In genomic region chr4:121163501-121164030, GRCm38 (mm10) we compare ENCODE assay signal across 25 mouse cellular contexts. TPM values are rescaled to one million over a fixed set of nuclear protein-coding genes. Genes with fewer than 3 reads are reported as not detected.
DNase-seq lines count a peak whose midpoint lies in the region; ATAC-seq and TF ChIP-seq lines count a peak whose summit lies in the region.
"Had no signal": no experiment of that assay in that cellular context is flagged by ENCODE, and none has a peak within 500 bp of the region (broad histone marks: within the 10 kb centered on the region; RNA-seq: fewer than 3 reads in every experiment).

No protein-coding gene starts in this region.

- no peaks in the 10 kb centered on the region for H3K27me3 ChIP-seq in intestine, postnatal 0 days (replicated peaks; ENCODE audit: control insufficient read depth, insufficient read depth, low read length)
- no peaks in the 10 kb centered on the region for H3K27me3 ChIP-seq in intestine, embryonic 15.5 days (replicated peaks)
- H3K27me3 ChIP-seq: embryonic facial prominence, embryonic 12.5 days; forebrain, embryonic 12.5 days; hindbrain, embryonic 15.5 days had no signal

- ATAC-seq in intestine, postnatal 0 days: 0 out of 2 replicates have a peak, but pooled peaks have one; percentile 13
- ATAC-seq in intestine, embryonic 15.5 days: no peak
- ATAC-seq: CD4-positive, CD25-positive, alpha-beta regulatory T cell, adult 4 months; forebrain, embryonic 16.5 days had no signal

- TF ChIP-seq CTCF in intestine, postnatal 0 days (IDR thresholded peaks at IDR 0.05; ENCODE audit: low read depth): no peak

- peak; percentile 20 to 48 for DNase-seq in kidney, postnatal 36 days
- no peak for DNase-seq in kidney, adult 11 months
- peak; percentile 82 for DNase-seq in adipocyte (ENCODE audit: low spot score)
- DNase-seq in skeletal muscle tissue, adult 2 months (ENCODE audit: low read depth, low spot score): peak; percentile 2
- DNase-seq in yolk sac, embryonic 10.5 days (ENCODE audit: low spot score): no peak
- DNase-seq: adrenal gland, postnatal 14 days; B cell, adult 2 months; cerebellum, adult 11-12 months; cerebellum, adult 9-10 months; cerebellum, postnatal 25 days; gastrocnemius, postnatal 10 days; heart, postnatal 36 days had no signal

- H3K4me2 ChIP-seq in intestine, postnatal 0 days (replicated peaks; ENCODE audit: low read depth): no peak overlapping the region
- H3K4me2 ChIP-seq in intestine, embryonic 15.5 days (replicated peaks): no peak overlapping the region
- H3K4me2 ChIP-seq: embryonic facial prominence, embryonic 12.5 days; forebrain, embryonic 12.5 days; heart, embryonic 11.5 days; hindbrain, embryonic 15.5 days had no signal

- H3K9ac ChIP-seq in intestine, postnatal 0 days (ENCODE audit: low read depth, low read length): no peak overlapping the region
- no peak overlapping the region for H3K9ac ChIP-seq in intestine, embryonic 15.5 days
- H3K9ac ChIP-seq: embryonic facial prominence, embryonic 12.5 days; forebrain, embryonic 12.5 days; hindbrain, embryonic 15.5 days had no signal

- 68% methylated on average over 2 of the region's 2 CpGs for WGBS in intestine, postnatal 0 days
- WGBS in intestine, embryonic 15.5 days: 94% methylated on average over 2 of the region's 2 CpGs

- H3K4me3 ChIP-seq in intestine, postnatal 0 days (ENCODE audit: low read depth, low read length): no peak overlapping the region
- H3K4me3 ChIP-seq in intestine, embryonic 15.5 days (replicated peaks): no peak overlapping the region
- H3K4me3 ChIP-seq: embryonic facial prominence, embryonic 12.5 days; forebrain, embryonic 12.5 days; hindbrain, embryonic 15.5 days had no signal

- no peak overlapping the region for H3K27ac ChIP-seq in intestine, postnatal 0 days (ENCODE audit: low read depth, low read length)
- no peak overlapping the region for H3K27ac ChIP-seq in intestine, embryonic 15.5 days
- H3K27ac ChIP-seq: embryonic facial prominence, embryonic 12.5 days; forebrain, embryonic 12.5 days; hindbrain, embryonic 15.5 days had no signal

- no peaks in the 10 kb centered on the region for H3K9me3 ChIP-seq in intestine, postnatal 0 days (ENCODE audit: control insufficient read depth)
- no peaks in the 10 kb centered on the region for H3K9me3 ChIP-seq in intestine, embryonic 15.5 days
- H3K9me3 ChIP-seq: embryonic facial prominence, embryonic 12.5 days; forebrain, embryonic 12.5 days; G1E; hindbrain, embryonic 15.5 days had no signal

- H3K4me1 ChIP-seq in intestine, postnatal 0 days (replicated peaks; ENCODE audit: control insufficient read depth, insufficient read depth, low read length): no peaks in the 10 kb centered on the region
- no peaks in the 10 kb centered on the region for H3K4me1 ChIP-seq in intestine, embryonic 15.5 days (replicated peaks)
- H3K4me1 ChIP-seq: embryonic facial prominence, embryonic 12.5 days; forebrain, embryonic 12.5 days; hindbrain, embryonic 15.5 days had no signal

- H3K36me3 ChIP-seq in intestine, postnatal 0 days (ENCODE audit: control insufficient read depth, insufficient read depth): peaks cover 22% of the 10 kb centered on the region
- H3K36me3 ChIP-seq in intestine, embryonic 15.5 days: peaks cover 11% of the 10 kb centered on the region

RNA-seq across cellular contexts. Expression of gene Rlf, which starts 51.3 kb away (rescaled TPM):
- polyA plus RNA-seq in intestine, postnatal 0 days (2015; fragmentation: Nextera tagmentation; extraction: Ambion mirVana): 4.5 and 5.7 TPM in 2 replicates
- 22.2 and 23.0 TPM in 2 replicates for polyA plus RNA-seq in intestine, embryonic 15.5 days (2015; fragmentation: Nextera tagmentation; extraction: Ambion mirVana)

RNA-seq across cellular contexts. Expression of gene Tmco2, which starts 54.5 kb away (rescaled TPM):
- polyA plus RNA-seq in intestine, postnatal 0 days (2015; fragmentation: Nextera tagmentation; extraction: Ambion mirVana): not detected in 2 replicates
- not detected in 2 replicates for polyA plus RNA-seq in intestine, embryonic 15.5 days (2015; fragmentation: Nextera tagmentation; extraction: Ambion mirVana)
- polyA plus RNA-seq: CD4-positive, CD25-positive, alpha-beta regulatory T cell, adult 4 months; cortical plate, adult 2 months; embryonic facial prominence, embryonic 12.5 days; forebrain, embryonic 12.5 days; forebrain, embryonic 16.5 days; frontal cortex, adult 2 months; G1E; heart, embryonic 11.5 days; heart, embryonic 16.5 days; hindbrain, embryonic 11.5 days; hindbrain, embryonic 15.5 days had no signal

Comparison
In these comparisons a context has a peak if more than half of its experiments do, and no peak if none do; other contexts are left out.
1. DNase-seq: peak in kidney, postnatal 36 days (2 of 2), adipocyte (single experiment) and skeletal muscle tissue, adult 2 months (single experiment); none in kidney, adult 11 months (single experiment) and yolk sac, embryonic 10.5 days (single experiment).